Mouse (Mus musculus) midbrain, embryonic 13.5 days (tissue): ENCODE data around the gene Ctu2. TPM values are rescaled to one million over a fixed set of nuclear protein-coding genes. Genes with fewer than 3 reads are reported as not detected.

ENCODE experiments used
- ATAC-seq: fragments of 200-750 bp; cut with Nextera tagmentation; 2 replicates; pipeline ENCODE4 v1.8.0; 2017; ENCODE audit warnings: mild to moderate bottlenecking, moderate TSS enrichment, moderate library complexity
- H3K27ac ChIP-seq: fragments of 300-500 bp; sonication (generic); 2 replicates; pipeline ENCODE4 v1.5.1; 2015; ENCODE audit warnings: inconsistent platforms, mild to moderate bottlenecking, moderate library complexity
- H3K27me3 ChIP-seq: fragments of 300-500 bp; sonication (generic); 2 replicates; pipeline ENCODE4 v1.6.1; 2015; ENCODE audit warnings: mild to moderate bottlenecking, inconsistent platforms
- H3K36me3 ChIP-seq: fragments of 300-500 bp; sonication (generic); 2 replicates; pipeline ENCODE4 v1.6.1; 2015; ENCODE audit warnings: mild to moderate bottlenecking, inconsistent platforms
- H3K4me1 ChIP-seq: fragments of 300-500 bp; sonication (generic); replicated peaks from 2 replicates; pipeline ENCODE4 v1.6.1; 2015; ENCODE audit warnings: inconsistent platforms
- H3K4me2 ChIP-seq: fragments of 300-500 bp; sonication (generic); replicated peaks from 2 replicates; pipeline ENCODE4 v1.6.1; 2015; ENCODE audit warnings: moderate library complexity, mild to moderate bottlenecking, inconsistent platforms
- H3K4me3 ChIP-seq: fragments of 300-500 bp; sonication (generic); replicated peaks from 2 replicates; pipeline ENCODE4 v1.5.1; 2015; ENCODE audit warnings: mild to moderate bottlenecking, inconsistent platforms
- H3K9ac ChIP-seq: fragments of 300-500 bp; sonication (generic); replicated peaks from 2 replicates; pipeline ENCODE4 v1.6.1; 2015; ENCODE audit warnings: mild to moderate bottlenecking, inconsistent platforms
- H3K9me3 ChIP-seq: fragments of 300-500 bp; sonication (generic); 2 replicates; pipeline ENCODE4 v1.6.1; 2016; ENCODE audit warnings: mild to moderate bottlenecking, inconsistent platforms
- WGBS: fragments of 180-500 bp; shearing (Covaris S2); methylation state at CpG from one replicate; pipeline ENCODE4 v1.1.7; 2015; 5-methylcytosine and 5-hydroxymethylcytosine counted together
- polyA plus RNA-seq: library from polyadenylated mRNA; unstranded; fragments of >200 nt; fragmentation: Nextera tagmentation; extraction: Ambion mirVana; gene quantifications from 2 replicates; pipeline ENCODE4 v1.2.1, GENCODE M21; 2015

The Ctu2 gene
- polyA plus RNA-seq, 1 experiment from 2014 or later = 73.0 TPM

DNA sequence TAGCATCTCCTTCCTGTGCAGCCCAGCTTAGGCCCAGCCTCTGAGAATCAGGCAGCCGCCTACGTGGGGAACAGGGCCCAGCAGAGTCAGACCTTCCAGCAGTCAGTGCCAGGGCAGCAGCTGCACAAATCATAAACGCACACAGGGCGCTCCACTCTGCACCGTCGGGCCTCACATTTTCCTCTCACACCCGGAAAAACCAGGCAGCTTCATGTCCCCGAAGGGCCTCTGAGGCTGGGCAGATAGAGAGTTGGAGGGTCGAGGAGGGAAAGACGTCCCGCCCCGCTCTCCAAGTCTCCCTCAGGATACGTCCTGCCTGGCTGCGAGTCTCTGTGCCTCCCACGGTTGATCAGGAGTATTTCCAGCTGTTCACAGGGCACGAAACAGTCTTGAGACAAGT, 35.6 kb downstream of the Ctu2 start:
- WGBS = 83% methylated on average over 16 of the region's 16 CpGs
- Histone ChIP-seq H3K36me3 (no peaks in the 10 kb centered on the region), H3K9me3 (no peaks in the 10 kb centered on the region), H3K4me3 (no peak overlapping the region), H3K27me3 (no peaks in the 10 kb centered on the region), H3K4me2 (no peak overlapping the region), H3K27ac (no peak overlapping the region), H3K4me1 (no peaks in the 10 kb centered on the region), H3K9ac (no peak overlapping the region)
- no peak for ATAC-seq

DNA sequence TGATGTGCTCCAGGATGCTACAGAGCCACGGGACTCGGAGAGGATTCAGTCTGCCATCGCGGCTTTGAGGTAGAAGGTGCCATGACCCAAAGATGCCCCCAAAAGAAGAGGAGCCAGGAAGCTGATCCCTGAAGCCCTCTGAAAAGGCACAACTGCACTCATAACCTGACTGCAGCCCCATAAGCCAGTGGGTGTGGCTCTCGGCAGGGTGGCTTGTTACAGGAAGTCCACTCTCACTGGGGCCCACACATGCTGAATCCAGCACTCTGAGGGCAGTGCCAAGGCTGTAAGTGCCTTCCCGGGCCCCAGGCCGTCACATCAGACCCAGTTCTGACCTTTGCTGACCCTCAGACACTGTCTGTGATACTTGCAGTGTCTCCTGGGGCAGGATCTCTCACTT, 36.4 kb downstream of the Ctu2 start:
- H3K4me1 ChIP-seq = peaks cover 5% of the 10 kb centered on the region
- no peak overlapping the region for H3K4me2 ChIP-seq
- no peaks in the 10 kb centered on the region for H3K27me3 ChIP-seq
- no peak overlapping the region for H3K4me3 ChIP-seq
- H3K27ac ChIP-seq = no peak overlapping the region
- ATAC-seq = no peak
- H3K36me3 ChIP-seq = no peaks in the 10 kb centered on the region
- H3K9me3 ChIP-seq = no peaks in the 10 kb centered on the region
- H3K9ac ChIP-seq = no peak overlapping the region
- 85% methylated on average over 7 of the region's 7 CpGs for WGBS

DNA sequence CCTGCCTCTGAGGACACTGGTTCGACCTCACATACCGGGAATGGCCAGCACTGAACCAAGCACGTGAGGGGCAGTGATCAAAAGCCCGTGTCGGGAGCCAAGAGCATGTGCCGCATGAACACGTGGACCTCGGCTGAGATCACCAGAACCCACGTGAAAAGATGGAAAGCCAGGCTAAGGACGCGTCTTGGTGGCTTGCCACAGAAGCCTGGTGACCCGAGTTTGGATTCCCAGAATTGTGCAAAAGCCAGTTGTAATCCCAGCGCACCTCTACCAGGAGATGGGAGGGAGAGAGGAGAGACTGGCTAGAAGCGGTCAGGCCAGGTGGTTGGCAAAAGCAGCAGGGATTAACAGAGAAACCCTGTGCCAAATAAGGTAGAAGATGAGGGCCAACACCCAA, 39.8 kb downstream of the Ctu2 start:
- Histone ChIP-seq H3K4me1 (peaks cover 15% of the 10 kb centered on the region), H3K36me3 (no peaks in the 10 kb centered on the region), H3K4me2 (no peak overlapping the region), H3K9me3 (no peaks in the 10 kb centered on the region), H3K27ac (no peak overlapping the region), H3K27me3 (no peaks in the 10 kb centered on the region), H3K4me3 (no peak overlapping the region), H3K9ac (no peak overlapping the region)
- no peak for ATAC-seq
- WGBS = 95% methylated on average over 14 of the region's 14 CpGs

DNA sequence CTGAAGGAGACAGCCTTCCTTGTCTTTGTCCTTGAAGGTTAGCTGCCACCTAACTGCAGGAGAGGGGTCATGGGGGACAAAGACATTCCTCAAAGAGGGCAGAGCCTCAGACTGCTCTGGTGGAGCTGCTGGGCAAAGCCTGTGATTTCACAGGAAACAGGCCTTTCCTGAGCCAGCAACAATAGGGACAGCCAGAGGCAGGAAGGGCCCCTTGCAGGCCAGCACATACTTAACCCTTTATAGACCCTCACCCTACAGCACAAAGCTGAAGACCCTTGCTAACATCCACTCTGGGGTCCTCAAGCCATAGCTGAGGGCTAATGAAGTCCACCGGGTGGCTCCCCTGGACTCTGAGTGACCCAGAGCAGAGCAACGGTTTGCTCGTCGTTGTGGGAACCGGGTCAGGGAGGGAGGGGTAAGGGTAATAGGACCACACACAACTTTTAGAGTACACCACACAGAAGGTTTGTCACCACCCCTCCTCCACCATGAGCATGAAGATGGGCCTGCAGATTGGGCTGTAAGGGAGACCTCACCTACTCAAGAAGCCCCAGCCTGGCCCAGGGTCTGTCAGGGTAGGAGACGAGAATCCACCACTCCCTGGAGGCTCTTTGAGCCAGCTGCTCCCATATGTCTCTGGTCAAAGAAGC, 41.7 kb downstream of the Ctu2 start:
- Histone ChIP-seq H3K27ac (peak overlapping the region; percentile 4; the same call in 1 of the 2 replicates), H3K4me1 (peaks cover 15% of the 10 kb centered on the region), H3K27me3 (no peaks in the 10 kb centered on the region), H3K4me3 (no peak overlapping the region), H3K9me3 (no peaks in the 10 kb centered on the region), H3K4me2 (no peak overlapping the region), H3K9ac (no peak overlapping the region), H3K36me3 (no peaks in the 10 kb centered on the region)
- ATAC-seq = no peak
- WGBS = 45% methylated on average over 6 of the region's 6 CpGs

DNA sequence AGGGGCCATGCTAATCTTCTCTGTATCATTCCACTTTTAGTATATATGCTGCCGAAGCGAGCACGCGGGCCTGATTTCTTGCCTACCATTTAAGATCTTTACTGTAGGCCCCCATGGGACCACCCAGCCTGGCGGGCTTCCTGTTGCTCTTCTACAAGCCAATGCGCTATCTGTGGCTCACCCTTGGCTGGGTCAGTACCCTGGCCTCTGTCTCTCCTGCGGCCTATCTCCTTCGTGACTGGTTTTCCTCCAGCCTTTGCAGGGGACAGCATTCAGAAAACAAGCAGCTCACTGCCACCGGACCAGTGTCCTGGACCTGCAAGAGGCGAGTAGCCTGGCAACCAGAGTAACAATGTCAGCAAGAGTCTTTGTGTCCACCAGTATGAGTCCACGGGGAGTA, 44.7 kb downstream of the Ctu2 start:
- WGBS = 80% methylated on average over 11 of the region's 11 CpGs
- Histone ChIP-seq H3K27me3 (no peaks in the 10 kb centered on the region), H3K4me3 (no peak overlapping the region), H3K27ac (peak overlapping the region; percentile 17; the same call in 1 of the 2 replicates), H3K4me2 (no peak overlapping the region), H3K36me3 (no peaks in the 10 kb centered on the region), H3K9me3 (no peaks in the 10 kb centered on the region), H3K9ac (no peak overlapping the region), H3K4me1 (peaks cover 34% of the 10 kb centered on the region)
- no peak for ATAC-seq

DNA sequence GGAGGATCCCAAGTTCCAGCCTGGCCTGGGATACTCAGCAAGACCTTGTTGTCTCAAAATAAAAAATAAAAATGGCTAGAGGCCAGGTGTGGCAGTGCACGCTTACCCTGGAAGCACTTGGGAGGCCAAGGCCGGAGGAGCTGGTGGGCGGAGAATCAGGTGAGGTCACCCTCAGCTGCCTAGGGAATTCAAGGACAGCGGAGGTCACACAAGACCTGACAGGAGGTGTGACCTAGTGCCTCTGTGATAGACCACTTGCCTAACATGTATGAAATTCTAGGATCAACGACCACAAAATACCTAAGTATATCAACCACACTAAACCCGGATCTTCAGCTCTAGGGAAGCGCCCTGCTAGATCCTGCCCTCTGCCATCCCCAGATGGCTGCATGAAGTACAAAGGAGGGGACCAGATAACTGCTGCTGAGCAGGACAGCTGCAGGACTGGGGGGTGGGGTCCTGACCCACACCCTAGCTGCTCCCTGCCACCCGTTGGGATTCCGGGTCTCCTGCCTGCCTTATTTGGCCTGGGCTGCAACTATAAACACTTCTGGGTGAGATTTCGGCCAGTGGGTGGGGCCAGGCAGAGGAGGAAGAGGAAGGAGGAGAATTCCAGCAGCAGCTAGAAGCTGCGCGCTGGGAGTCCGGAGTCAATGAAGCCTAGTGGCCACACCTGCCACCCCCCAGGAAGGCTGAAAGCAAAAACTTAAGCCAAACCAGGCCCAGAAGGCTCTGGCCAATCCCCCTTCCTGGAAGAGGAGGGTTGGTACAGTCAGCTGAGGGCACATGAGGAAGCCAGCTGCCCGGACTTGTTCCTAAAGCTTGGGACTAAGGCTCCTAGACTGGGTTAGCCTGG, 47.1 kb downstream of the Ctu2 start:
- no peak overlapping the region; the same call in 1 of the 2 replicates for H3K4me2 ChIP-seq
- no peaks in the 10 kb centered on the region for H3K36me3 ChIP-seq
- no peak; the same call in 1 of the 2 replicates for ATAC-seq
- 58% methylated on average over 14 of the region's 14 CpGs for WGBS
- peaks cover 23% of the 10 kb centered on the region for H3K4me1 ChIP-seq
- H3K27me3 ChIP-seq = no peaks in the 10 kb centered on the region
- 0 out of 2 replicates have a peak overlapping the region, but pooled peaks have one; percentile 29 for H3K9ac ChIP-seq
- H3K27ac ChIP-seq = peak overlapping the region; percentile 48
- H3K9me3 ChIP-seq = no peaks in the 10 kb centered on the region
- H3K4me3 ChIP-seq = no peak overlapping the region

DNA sequence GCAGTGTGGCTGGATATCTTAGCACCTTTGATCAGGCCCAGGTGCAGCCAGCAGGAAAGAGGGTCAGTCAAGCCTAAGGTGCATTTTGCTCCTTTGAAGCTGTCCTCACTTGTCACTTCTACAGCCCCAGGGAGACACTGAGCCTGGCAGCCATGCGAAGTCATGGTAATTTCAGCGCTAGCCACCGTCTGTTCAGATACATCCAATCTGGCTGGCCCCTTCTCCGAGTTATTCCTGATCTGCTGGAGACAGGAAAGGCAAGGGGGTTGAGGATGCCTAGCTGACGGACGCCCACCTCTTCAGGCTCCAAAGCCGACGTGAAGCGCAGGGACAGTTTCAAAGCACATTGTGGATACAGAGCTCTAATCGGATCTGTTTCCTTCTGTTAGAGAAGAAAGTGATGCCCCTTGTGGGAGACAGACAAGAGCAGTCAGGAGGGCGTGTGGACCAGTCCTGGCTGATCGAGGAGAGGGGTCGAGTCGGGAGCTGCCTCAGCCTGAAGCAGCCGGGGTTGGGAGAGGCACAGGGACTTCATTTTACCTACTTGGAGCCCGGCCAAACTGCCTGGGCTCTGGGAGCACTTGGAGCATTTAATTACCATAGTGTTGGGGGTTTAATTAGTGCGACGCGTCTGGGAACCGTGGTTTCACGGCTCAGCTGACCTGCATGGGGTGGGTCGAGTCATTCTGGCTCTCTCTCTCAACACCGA, 47.9 kb downstream of the Ctu2 start:
- peak overlapping the region; percentile 10; the same call in 1 of the 2 replicates for H3K9ac ChIP-seq
- 17% methylated on average over 23 of the region's 23 CpGs for WGBS
- ATAC-seq = peak; percentile 76

DNA sequence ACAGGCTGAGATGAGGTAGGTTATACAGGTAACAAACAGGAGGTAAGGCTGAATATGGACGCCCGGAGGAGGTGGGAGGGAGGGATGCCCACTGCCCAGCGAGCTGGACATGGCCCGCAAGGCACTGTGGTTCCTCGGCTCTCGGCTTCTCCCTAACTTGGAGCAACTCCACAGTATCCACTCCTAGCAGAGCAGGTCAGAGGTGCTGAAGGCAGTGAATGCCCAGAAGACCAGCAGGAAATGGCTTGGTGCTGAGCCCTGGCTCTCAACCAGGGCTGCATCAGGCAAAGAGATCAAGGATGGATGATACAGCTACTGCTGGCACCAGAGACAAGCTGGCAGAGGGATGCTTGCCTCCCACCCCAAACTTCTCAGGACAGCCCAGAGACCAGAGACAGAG, 48.6 kb downstream of the Ctu2 start:
- Histone ChIP-seq H3K27ac (0 out of 2 replicates have a peak overlapping the region, but pooled peaks have one; percentile 48), H3K27me3 (no peaks in the 10 kb centered on the region), H3K4me1 (peaks cover 19% of the 10 kb centered on the region), H3K9me3 (no peaks in the 10 kb centered on the region), H3K9ac (no peak overlapping the region), H3K4me3 (no peak overlapping the region), H3K36me3 (no peaks in the 10 kb centered on the region), H3K4me2 (peak overlapping the region; percentile 39; the same call in 1 of the 2 replicates)
- WGBS = 87% methylated on average over 6 of the region's 6 CpGs
- ATAC-seq = no peak

More for the DNA sequence above, 47.9 kb downstream of the Ctu2 start:
- H3K27me3 ChIP-seq = no peaks in the 10 kb centered on the region
- H3K27ac ChIP-seq = peak overlapping the region; percentile 48
- no peaks in the 10 kb centered on the region for H3K36me3 ChIP-seq
- H3K4me2 ChIP-seq = peak overlapping the region; percentile 39
- H3K4me1 ChIP-seq = peaks cover 19% of the 10 kb centered on the region
- no peak overlapping the region for H3K4me3 ChIP-seq
- H3K9me3 ChIP-seq = no peaks in the 10 kb centered on the region

DNA sequence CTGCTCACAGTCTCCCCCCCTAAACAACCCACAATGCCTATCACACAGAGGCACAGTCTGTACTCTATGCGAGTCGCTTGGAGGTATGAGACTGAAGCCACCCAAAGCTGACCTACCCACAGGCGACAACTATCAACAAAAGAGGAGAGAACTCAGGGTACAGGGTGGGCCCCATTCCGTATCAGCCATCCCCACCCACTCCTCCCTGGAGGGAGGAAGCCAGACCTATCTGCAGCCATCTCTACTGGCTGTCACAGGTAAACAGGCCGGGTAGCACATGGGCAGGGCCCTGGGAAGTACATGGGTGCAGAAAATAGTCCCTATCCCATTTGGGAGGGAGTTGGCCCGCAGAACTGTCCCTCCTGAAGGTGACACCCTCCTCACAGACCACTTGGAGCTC, 49.1 kb downstream of the Ctu2 start:
- Histone ChIP-seq H3K4me2 (no peak overlapping the region), H3K9ac (no peak overlapping the region), H3K9me3 (no peaks in the 10 kb centered on the region), H3K27ac (no peak overlapping the region), H3K36me3 (no peaks in the 10 kb centered on the region), H3K4me3 (no peak overlapping the region), H3K4me1 (peaks cover 19% of the 10 kb centered on the region), H3K27me3 (no peaks in the 10 kb centered on the region)
- no peak for ATAC-seq
- WGBS = 80% methylated on average over 6 of the region's 6 CpGs

DNA sequence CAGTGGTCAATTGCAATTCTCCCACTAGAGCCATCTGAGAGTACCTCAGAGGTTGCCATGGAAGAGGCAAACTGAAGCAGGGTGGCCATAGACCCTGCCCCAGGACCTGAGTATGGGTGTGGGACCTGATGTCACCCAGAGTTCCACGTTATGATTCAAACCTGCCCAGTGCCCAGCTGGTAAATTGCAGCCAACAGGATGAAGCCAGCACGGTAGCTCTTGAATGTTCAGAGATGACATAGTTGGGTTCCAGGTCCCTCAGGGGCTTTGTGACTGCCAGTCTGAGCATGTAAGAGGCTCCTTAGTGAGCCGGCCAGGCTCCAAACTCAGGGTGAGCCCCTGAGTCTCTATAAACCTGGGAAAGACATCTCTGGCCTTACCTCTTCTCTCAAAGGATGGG, 50.1 kb downstream of the Ctu2 start:
- no peak overlapping the region for H3K4me2 ChIP-seq
- H3K9me3 ChIP-seq = no peaks in the 10 kb centered on the region
- no peak overlapping the region for H3K9ac ChIP-seq
- no peak for ATAC-seq
- H3K4me1 ChIP-seq = peaks cover 19% of the 10 kb centered on the region
- H3K27me3 ChIP-seq = no peaks in the 10 kb centered on the region
- no peak overlapping the region for H3K4me3 ChIP-seq
- H3K27ac ChIP-seq = no peak overlapping the region
- WGBS = 88% methylated on average over 3 of the region's 3 CpGs
- no peaks in the 10 kb centered on the region for H3K36me3 ChIP-seq

DNA sequence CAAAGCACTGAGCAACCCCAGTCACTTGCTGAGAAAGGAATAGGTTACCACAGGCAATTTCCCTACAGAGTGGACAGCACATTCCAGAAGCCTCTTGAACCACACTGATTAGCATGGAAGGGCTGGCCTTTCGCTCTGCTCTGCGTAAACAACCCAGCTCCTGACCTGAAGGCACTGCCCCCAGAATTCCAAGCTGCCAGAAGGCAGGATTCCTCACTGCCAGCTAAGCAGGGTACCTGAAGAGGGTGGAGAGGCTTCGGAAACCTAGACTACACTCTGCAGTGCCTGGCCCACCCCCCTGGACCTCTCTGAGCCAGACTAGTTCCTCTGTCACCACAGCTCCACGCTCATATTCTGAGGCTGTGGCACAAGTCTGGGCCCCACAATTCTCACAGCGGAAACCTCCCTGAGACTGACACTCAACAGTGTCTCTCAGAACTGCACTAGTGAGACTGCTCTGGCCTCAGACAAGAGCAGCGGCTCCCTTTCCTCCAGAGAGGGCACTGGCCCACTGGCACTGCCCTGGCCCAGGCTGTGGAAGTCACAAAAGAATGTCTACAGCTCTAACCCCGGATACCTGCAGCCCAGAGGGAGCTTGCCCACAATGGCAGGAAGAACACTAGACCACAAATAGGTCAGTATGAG, 50.7 kb downstream of the Ctu2 start:
- ATAC-seq = no peak
- Histone ChIP-seq H3K4me1 (peaks cover 19% of the 10 kb centered on the region), H3K9me3 (no peaks in the 10 kb centered on the region), H3K36me3 (no peaks in the 10 kb centered on the region), H3K4me3 (no peak overlapping the region), H3K4me2 (no peak overlapping the region), H3K27ac (no peak overlapping the region; the same call in 1 of the 2 replicates), H3K27me3 (no peaks in the 10 kb centered on the region), H3K9ac (no peak overlapping the region)
- WGBS = 75% methylated on average over 7 of the region's 7 CpGs
